Mouse (Mus musculus): Measurements from ENCODE around the gene Tmem245.

Gene Tmem245

DNA sequence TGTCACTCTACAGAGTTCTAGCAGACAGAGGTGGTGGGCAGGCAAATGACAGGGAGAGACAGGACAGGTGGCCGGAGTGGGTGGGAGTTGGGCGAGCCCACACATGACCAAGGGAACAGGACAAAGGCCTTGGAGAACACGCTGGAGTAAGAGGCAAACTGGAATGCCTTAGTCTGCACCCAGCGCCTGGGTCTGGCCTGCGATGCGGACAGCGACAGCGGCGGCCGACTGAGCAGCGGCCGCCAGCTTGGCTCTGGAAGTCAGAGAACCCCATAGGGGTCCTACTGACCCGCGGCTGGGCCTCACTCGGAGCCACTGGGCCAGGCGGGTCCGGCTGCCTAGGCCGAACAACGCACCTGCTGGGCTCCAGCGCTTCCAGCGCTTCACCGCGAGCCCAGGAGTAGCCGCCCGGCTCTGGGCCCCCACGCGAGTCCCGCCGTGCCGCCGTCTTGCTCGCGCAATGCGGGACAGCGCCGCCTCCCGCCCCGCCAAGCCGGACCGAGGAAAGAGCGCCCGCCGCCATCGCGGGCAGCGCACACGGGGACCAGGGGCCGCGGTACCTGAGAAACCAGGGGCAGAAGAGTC, 82.7 kb downstream of the Tmem245 start:
- peak; percentile 30 for DNase-seq (ENCODE audit: low spot score)

DNA sequence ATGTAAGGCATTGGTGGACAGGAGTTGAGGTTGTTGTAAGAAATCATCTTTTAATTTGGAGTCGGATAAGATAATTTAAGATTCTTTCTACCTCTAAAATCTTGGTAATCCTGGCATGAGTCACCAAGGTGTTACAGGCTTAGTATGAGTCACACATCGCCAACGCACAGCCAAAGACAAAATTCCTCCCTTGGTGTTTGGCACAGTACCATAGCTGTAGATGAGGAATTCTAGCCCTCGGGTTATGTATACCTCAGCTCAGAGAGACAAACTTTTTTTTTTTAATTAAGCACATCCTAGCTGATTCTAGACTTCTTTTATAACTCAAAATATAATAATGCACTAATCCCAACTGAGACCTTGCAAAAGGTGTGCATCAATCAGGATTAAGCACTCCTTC, 83.2 kb downstream of the Tmem245 start:
- DNase-seq (ENCODE audit: low spot score), result no peak

DNA sequence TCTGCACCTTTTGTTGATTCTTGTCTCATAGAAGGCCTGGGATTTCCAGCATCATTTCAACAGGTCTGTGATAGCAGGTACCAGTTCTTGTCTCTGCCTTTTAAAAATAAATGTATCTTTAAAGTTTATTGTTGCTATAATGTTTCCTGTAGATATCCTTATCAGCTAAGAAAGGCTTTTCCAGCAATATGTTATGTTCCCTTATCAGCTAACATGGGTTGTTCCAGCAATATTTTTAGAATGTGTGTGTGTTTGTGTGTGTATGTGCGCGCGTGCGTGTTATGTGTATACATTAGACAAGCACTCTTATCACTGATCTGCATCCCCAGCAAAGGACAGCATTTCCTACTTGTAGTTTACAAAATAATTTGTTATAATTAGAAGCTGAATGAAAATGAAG, 85.7 kb downstream of the Tmem245 start:
- DNase-seq (ENCODE audit: low spot score), result no peak

DNA sequence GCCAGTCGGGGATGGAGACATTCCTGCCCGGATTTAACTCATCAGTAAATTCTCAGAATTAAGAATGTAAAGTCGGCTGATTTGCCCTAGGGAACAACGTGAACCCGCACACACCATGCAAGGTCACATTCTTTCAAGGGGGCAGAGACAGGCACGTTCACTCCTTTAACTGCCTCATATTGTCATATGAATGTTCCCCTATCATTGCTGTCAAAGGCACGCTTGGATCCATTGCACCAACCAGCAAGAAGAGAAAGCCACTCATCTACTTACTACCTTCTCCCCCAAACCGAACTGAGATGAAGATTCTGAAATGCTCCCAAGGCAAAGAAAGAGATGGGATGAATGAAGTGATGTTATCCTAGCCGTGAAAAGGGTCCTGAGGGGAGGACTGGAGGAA, 88.5 kb downstream of the Tmem245 start:
- DNase-seq (ENCODE audit: low spot score), result no peak

DNA sequence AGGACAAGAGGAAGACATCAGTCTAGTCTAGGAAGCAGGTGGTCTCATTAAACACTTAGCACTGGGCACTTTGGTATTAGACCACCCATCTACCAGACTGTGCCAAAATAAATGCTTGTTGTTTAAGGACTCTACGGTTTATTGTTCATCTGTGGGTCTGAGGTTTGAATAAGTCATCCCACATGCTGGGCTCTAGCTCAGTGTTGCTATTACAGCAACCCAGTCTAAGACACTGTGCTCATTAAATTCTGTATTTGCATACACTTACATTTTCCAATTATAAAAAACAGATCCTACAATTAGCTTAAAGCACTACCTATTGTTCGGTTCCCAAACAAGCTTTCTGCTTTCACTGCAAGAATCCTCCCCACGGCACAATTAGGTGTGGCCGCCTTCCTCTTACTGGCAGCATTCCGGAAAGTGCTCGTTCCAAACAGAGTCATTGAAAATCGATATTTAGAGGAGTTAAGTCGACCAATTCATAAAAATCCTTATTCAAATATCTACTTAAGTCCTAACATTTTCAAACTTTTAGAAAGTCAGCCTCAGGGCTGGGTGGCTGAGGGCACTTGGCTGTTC, 90.8 kb downstream of the Tmem245 start:
- no peak for DNase-seq (ENCODE audit: low spot score)

DNA sequence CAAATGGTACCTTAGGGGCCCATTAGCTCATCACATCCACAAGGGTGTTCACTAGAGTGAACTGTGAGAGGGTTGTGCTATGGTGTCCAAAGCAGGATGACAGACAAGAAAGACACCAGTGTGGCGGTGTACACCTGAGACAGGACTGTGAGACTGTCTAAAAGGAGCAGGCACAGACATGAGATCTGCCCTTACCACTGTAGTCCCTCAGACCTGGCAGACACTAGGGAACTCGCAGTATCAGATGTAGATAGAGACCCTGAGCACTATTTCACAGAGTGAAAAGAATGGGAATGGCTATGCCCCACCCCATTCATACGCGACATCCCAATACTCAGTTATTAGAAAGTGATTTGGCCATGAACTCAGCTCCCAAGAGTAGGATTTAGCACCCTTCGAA, 91.3 kb downstream of the Tmem245 start:
- no peak for DNase-seq (ENCODE audit: low spot score)

DNA sequence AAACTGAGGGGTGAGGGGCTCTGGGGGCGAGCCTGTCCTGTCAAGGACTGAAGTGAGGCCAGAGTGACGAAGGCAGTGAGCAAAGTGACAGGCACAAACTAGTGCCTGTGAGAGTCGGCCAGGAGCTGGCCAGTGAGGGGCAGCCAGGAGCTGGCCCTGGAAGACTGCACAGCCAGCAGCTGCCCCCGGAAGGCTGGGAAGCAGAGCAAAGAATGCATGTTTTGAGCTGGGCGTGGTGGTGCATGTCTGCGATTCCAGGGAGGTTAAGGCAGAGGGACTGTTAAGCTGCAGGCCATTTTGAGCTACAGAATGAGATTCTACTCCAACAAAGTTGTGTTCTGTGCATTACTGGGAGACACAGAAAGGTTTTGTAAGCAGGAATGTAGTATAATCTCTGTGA, 96.5 kb downstream of the Tmem245 start:
- no peak for DNase-seq (ENCODE audit: low spot score)

DNA sequence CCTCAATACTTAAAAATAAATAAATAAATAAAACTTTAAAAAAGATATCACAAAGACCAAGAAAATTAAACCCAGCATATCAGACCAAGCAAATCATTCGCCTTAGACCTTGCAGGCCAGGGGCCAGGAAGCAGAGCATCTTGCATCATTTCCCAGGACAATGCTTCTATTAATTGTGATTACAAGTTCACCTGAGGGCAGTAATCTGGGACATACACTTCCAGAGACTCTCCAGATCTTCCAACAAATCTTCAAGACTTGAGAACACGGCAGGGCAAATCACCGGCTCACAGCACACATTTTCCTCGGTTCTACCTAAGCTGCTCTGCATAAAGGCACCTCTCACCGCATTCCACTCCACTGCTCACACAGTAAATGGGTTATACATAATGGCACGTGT, 99.2 kb downstream of the Tmem245 start:
- no peak for DNase-seq (ENCODE audit: low spot score)

DNA sequence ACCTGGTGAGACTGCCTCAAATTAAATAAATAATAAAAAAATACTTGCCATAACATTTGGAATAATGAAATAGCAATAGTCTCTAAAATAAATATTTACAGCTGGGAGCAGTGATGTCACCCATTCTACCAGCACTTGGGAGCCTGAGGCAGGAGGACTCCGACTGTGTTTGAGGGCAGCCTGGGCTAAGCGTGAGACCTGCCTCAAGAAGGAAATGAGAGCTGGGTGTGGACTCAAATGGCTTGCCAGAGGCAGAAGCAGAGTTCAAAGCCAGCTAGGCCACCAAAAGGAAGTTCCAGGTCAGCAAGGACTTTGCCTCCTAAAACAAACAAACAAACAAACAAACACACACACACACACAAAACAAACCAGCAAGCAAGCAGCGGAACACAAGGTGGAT, 99.8 kb downstream of the Tmem245 start:
- DNase-seq (ENCODE audit: low spot score), result no peak

DNA sequence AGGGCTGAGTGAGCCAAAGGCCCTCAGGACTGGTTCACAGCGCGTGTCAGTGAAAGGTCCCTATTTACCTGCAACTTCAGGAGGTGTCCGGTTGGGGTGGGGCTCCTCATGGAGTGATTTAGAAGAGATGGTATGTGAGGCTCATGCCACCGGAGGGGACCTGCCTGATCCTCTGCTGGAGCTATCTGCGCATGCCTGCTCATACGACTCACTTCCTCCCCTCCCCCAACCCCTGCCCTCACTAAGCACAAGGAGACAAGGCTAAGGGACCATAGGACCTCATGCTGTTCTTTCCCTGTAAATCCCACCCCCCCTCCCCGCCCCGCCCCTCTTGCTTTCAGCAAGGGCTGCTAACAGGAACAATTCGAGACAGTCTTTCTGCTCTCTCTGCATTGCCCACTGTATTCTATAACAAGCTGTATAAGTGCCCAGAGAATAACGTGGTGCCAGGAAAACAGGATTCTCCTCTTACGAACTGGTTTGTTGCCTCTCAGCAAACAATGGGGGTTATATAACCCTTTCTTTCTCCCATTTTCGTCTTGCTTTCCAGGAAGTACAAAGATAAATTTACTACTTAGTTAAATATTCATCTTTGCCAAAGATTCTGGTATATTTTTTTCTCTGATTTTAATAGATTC, 101.2 kb downstream of the Tmem245 start:
- DNase-seq (ENCODE audit: low spot score), result no peak

DNA sequence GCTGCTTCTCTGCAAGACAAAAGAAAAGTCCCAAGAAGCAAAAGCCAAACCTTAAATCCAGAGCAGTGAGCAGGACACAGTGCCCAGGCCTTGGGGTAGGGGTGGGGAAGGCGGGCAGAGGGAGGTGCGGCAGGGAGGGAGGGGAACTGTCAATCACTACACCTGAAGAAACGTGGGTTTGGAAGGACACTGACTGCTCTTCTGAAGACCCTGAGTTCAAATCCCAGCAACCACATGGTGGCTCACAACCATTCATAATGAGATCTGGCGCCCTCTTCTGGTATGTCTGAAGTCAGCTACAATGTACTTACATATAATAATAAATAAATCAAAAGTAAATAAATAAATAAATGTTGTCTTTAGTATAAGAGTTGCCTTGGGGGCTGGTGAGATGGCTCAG, 102.3 kb downstream of the Tmem245 start:
- DNase-seq (ENCODE audit: low spot score), result no peak

DNA sequence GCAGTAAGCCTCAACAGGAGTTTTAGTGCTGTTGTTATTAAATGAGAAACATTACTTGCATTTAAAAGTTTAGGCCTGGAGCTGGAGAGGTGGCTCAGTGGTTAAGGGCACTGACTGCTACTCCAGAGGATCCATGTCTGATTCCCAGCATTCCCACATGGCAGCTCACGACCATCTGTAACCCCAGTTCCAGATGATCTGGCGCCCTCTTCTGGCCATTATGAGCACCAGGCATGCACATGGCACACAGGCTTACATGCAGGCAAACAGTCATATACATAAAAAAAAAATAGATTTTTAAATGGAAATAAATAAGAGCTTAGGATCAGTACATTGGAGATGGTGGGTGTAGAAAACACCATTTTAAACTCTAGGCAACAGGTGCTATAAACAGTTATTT, 103.3 kb downstream of the Tmem245 start:
- no peak for DNase-seq (ENCODE audit: low spot score)

DNA sequence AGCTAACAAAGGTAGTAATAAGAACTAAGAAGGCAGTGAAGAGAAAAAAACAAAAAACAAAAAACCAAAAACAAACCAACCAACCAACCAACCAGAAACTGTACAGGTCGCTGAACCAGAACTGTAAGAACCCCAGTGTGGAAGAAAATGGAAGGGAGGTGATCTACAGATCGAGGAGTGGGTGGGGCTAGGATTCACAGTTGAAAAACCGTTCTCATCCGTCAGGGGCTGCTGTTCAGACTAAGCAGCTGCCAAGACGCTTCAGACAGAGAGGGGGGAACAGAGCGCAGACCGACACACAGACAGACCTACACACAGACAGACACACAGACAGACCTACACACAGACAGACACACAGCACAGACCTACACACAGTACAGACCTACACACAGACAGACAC, 104.7 kb downstream of the Tmem245 start:
- DNase-seq (ENCODE audit: low spot score), result no peak

DNA sequence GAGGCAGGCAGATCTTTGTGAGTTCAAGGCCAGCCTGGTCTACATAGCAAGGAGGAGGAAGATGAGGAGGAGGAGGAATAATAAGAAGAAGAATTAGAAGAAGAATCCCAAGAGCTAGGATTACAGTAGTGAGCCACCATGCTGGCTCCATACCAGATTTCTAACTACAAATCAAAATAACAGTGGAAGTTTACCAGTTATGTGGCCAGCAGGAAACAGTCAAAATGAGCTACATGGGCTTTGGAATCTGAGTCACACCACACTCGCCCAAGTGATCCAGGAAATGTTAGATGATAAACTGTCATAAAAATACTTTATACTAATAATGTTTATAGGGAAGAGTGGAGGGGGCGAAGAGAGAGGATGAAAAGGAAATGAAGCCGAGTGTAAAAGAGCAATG, 106.9 kb downstream of the Tmem245 start:
- no peak for DNase-seq (ENCODE audit: low spot score)

DNA sequence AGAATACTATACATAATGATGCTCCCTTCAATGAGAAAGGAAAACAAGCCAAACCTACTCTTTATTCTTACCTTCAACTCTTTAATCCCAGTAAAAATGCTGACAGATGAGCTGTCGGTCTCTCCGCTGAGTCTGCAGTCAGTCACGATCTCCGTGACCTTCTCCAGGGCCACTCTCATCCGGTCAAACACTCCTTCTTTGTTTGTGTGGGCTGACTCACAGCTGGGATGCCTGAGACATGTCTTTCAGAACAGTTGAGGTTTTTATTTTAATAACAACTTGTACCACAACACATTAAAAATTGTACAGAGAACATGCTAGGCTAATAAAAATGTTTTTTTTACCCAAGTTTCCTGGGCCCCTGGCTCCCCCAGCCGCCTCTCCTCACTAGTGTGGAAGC, 109.6 kb downstream of the Tmem245 start:
- DNase-seq (ENCODE audit: low spot score), result no peak

DNA sequence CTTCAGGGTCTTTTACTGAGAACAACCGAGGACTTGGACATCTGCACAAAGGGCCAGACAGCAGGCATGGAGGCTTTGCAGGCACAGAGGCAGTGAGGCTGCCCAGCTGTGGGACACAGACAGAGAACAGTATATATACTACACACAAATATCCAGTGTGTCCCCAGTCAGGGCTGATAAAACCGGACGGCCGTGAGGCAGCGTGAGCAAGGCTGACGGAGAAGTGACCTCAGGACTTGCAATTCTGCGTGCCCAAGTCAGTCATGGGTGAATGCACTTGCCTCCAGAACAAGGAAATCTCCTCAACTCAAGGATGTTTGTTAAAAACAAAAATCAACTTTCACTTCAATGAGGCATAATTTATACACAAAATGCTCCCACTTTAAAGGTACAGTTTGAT, 115.2 kb downstream of the Tmem245 start:
- no peak for DNase-seq (ENCODE audit: low spot score)

DNA sequence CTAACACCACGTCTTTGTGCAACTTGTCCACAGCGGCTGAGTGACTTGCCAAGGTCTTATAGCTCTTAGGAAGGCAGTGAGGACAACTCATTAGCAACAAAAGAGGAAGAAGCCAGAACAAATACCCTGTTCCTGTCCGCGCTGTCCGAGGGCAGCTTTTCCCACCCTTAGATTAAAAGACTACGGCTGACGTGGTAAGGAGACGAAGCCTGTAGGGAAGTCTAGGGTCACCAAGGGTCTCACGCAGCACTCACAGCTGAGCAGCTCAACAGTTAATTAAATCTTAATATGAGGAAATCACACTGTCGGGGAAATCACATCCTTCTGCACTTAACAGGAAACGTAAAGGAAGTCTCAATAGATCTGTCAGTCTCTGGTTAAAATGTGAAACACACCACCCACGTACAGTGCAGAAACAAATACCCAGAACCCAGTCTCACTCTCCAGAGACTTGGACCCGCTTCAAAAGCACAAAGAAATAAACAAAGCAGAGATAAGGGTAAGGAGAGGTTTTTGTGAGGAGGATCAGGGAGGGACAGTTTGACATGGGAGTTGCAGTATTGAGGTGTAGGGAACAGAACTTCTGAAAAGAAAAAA, 116.1 kb downstream of the Tmem245 start:
- no peak for DNase-seq (ENCODE audit: low spot score)

DNA sequence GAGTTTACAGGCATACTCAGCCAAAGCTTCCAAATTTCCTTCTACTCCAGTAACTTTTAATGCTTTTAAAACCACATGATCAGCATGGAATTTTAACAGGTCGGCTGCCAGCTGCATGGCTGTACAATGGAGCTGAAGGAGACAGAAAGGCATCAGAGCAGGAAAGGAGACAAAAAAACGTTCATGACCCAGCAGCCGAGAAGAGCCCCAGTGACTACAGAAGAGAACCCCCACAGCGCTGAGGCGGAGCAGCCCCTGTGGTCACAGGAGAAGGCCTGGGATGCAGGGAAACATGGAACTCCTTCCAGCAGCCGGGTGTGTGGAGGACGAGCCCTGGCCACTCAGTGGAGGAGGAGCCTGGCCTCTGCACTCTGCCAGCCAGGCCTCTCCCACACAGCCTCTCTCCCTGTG, 117.7 kb downstream of the Tmem245 start:
- DNase-seq (ENCODE audit: low spot score), result peak; percentile 43

DNA sequence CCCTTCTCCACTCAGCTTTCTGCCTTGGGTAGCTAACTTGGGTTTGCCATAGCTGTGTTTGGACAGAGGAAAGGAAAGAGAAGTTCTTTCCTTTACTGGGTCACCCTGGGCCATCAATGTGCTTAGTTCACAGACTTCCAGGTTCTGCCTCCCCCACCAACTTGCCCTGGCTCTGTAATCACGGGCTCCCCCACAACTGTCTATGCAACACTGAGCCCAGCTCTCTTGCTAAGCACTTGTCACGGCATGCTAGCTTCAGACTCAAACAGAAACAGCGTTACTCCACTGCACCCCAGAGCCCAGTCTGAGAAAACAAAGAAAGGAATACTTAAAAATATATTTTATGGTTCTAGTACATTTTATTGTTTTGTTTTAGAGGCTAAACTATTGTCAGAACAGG, 118.3 kb downstream of the Tmem245 start:
- no peak for DNase-seq (ENCODE audit: low spot score)

DNA sequence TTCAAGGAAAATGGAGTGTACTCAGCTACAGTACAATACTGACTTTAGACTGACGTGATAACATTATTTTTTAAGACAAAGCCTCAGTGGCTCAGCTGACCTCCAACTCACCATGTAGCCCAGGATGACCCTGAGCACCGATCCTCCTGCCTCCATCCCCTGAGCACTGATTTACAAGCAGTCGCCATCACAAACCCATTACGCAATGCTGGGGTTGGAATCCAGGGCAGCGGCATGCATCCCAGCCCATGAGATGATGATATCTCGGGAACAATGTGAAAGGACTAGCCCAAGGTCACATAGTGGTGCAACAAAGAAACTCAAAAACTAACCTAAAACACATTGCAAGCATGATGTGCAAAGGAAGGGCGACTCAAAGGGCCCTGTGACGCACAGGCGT, 123.0 kb downstream of the Tmem245 start:
- no peak for DNase-seq (ENCODE audit: low spot score)

DNA sequence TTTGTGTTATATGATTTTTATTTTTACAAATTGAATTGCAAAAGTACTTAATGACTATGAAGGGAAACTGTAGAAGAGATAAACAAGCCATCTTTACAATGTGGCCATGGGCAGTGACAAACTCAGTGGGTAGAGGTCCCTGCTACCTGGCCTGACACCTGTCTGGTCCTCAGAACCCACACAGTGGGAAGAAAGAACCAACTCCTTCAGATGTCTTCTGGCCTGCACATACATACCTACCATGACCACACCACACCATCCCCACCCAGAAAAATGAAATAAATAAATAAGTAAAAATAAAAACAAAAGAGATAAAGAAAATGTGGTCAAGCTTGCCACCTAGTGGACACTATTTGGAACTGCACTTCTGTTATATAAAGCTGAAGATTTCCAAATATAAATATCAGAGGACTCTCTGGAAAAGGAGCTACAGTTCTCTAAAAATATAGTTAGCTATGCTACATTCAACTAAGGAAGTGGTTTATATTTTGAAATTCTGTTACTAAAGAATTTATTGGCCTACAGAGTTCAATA, 127.2 kb downstream of the Tmem245 start:
- DNase-seq (ENCODE audit: low spot score), result no peak

Data from ovary, postnatal 14 days (tissue).